Mouse (Mus musculus) forebrain, postnatal 0 days (tissue): Measurements from ENCODE around the gene Zmym3. TPM values are rescaled to one million over a fixed set of nuclear protein-coding genes. Genes with fewer than 3 reads are reported as not detected.

Experiments used
- ATAC-seq: fragments of 200-750 bp; cut with Nextera tagmentation; 2 replicates; pipeline ENCODE4 v1.8.0; 2017; ENCODE audit warnings: mild to moderate bottlenecking, moderate library complexity
- DNase-seq: peaks from one replicate; pipeline ENCODE4 v3.0.0-alpha.2; 2015
- H3K27ac ChIP-seq: fragments of 300-500 bp; sonication (generic); 2 replicates; pipeline ENCODE4 v1.5.1; 2014; ENCODE audit warnings: low read depth, mild to moderate bottlenecking, antibody characterized with exemption, low read length, moderate library complexity, mixed read lengths
- H3K27me3 ChIP-seq: fragments of 300-500 bp; sonication (generic); 2 replicates; pipeline ENCODE4 v1.6.1; 2014; ENCODE audit warnings: mild to moderate bottlenecking, low read length, mixed read lengths; ENCODE audit not compliant: insufficient read depth
- H3K36me3 ChIP-seq: fragments of 300-500 bp; sonication (generic); 2 replicates; pipeline ENCODE4 v1.6.1; 2014; ENCODE audit warnings: mild to moderate bottlenecking, moderate library complexity; ENCODE audit not compliant: insufficient read depth
- H3K4me1 ChIP-seq: fragments of 300-500 bp; sonication (generic); 2 replicates; pipeline ENCODE4 v1.6.1; 2014; ENCODE audit warnings: antibody characterized with exemption; ENCODE audit not compliant: insufficient read depth
- H3K4me2 ChIP-seq: fragments of 300-500 bp; sonication (generic); 2 replicates; pipeline ENCODE4 v1.6.1; 2014; ENCODE audit warnings: low read depth, mild to moderate bottlenecking, moderate library complexity
- H3K4me3 ChIP-seq: fragments of 300-500 bp; sonication (generic); 2 replicates; pipeline ENCODE4 v1.5.1; 2014; ENCODE audit warnings: low read depth, low read length, mixed read lengths
- H3K9ac ChIP-seq: fragments of 300-500 bp; sonication (generic); 2 replicates; pipeline ENCODE4 v1.6.1; 2014; ENCODE audit warnings: mild to moderate bottlenecking
- H3K9me3 ChIP-seq: fragments of 300-500 bp; sonication (generic); 2 replicates; pipeline ENCODE4 v1.6.1; 2016; ENCODE audit warnings: low read length
- CTCF ChIP-seq: sonication (generic); IDR thresholded peaks from 2 replicates; pipeline ENCODE4 v1.5.1; 2016; ENCODE audit warnings: antibody characterized with exemption, control low read depth, low read depth
- WGBS: fragments of 180-500 bp; shearing (Covaris S2); extraction: QIAGEN DNeasy Blood & Tissue Kit; methylation state at CpG from one replicate; pipeline ENCODE4 v1.1.7; 2014; 5-methylcytosine and 5-hydroxymethylcytosine counted together
- polyA plus RNA-seq: library from polyadenylated mRNA; unstranded; fragments of >200 nt; fragmentation: Nextera tagmentation; extraction: Ambion mirVana; gene quantifications from 2 replicates; pipeline ENCODE4 v1.2.1, GENCODE M21; 2015
- total RNA-seq: library from RNA; depleted of rRNA; stranded (reverse); fragments of >200 nt; gene quantifications from 2 replicates; pipeline ENCODE4 v1.2.3, GENCODE M21; 2014

Zmym3 gene
- total and polyA plus RNA-seq, 2 experiments from 2014 or later, result 102 to 197 TPM

DNA sequence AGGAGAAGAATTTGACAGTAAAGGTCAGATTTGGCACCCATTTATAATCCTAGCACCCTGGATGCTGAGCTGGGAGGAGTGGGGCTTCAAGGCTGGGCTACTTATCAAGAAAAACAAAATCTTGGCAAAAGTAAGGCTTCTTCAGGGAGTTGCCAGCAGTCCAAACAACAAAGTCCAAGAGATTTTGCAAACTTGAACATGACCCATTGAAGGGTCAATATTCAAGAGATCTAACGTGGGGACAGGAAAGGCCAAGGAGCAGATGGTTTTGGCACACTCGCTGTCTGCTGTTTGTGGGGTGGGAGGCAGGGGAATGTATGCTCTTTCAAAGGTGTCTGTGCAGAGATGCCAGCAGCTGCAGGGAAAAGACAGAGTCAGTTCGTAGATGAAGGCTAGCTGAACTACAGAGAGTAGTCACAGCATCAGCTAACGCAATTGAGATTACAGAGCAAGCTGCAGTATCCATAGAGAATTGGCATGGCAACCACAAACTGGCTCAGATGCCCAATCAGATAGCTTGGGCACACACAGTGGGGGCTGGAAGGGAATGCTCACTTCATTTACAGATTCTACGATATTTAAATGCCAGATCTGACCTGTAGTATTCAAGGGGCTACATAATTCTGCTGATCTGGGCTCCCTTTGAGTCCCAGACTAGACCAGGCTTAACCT lies 31.6 kb downstream of the Zmym3 start:
- no peak overlapping the region for H3K4me3 ChIP-seq
- H3K27ac ChIP-seq, result peak overlapping the region; percentile 29; the same call in 1 of the 2 replicates
- ATAC-seq (peak; percentile 91), DNase-seq (peak; percentile 71)
- no peaks in the 10 kb centered on the region for H3K9me3 ChIP-seq
- H3K36me3 ChIP-seq, result no peaks in the 10 kb centered on the region
- no peak overlapping the region for H3K4me2 ChIP-seq
- no peaks in the 10 kb centered on the region for H3K27me3 ChIP-seq
- WGBS, result 42% methylated on average over 5 of the region's 5 CpGs
- no peak for TF ChIP-seq CTCF
- no peaks in the 10 kb centered on the region; the same call in 1 of the 2 replicates for H3K4me1 ChIP-seq
- no peak overlapping the region for H3K9ac ChIP-seq

DNA sequence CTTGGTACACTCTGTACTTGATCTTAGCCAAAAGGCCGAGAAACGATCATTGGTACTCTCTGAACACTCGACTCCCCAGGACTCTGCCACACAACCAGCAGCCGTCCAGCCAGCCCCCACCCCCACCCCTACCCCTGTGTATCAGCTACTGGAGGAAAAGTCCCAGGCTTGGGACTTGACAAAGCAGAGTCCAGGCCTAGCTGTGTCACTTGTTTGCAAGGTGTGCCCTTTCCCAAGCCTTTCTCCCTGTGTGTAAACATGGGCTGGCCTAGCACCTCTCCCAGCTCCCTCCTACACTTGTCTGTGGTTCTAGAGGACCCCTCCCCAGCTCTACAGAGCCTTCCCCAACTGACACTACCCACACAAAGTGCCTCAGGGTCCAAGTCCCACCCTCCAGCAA lies 34.4 kb downstream of the Zmym3 start:
- ATAC-seq, result no peak
- DNase-seq, result no peak
- Histone ChIP-seq H3K27me3 (no peaks in the 10 kb centered on the region), H3K4me3 (no peak overlapping the region), H3K9ac (no peak overlapping the region), H3K4me1 (no peaks in the 10 kb centered on the region; the same call in 1 of the 2 replicates), H3K4me2 (no peak overlapping the region), H3K36me3 (no peaks in the 10 kb centered on the region), H3K27ac (no peak overlapping the region), H3K9me3 (no peaks in the 10 kb centered on the region)
- no peak for TF ChIP-seq CTCF
- 47% methylated on average over 4 of the region's 4 CpGs for WGBS

DNA sequence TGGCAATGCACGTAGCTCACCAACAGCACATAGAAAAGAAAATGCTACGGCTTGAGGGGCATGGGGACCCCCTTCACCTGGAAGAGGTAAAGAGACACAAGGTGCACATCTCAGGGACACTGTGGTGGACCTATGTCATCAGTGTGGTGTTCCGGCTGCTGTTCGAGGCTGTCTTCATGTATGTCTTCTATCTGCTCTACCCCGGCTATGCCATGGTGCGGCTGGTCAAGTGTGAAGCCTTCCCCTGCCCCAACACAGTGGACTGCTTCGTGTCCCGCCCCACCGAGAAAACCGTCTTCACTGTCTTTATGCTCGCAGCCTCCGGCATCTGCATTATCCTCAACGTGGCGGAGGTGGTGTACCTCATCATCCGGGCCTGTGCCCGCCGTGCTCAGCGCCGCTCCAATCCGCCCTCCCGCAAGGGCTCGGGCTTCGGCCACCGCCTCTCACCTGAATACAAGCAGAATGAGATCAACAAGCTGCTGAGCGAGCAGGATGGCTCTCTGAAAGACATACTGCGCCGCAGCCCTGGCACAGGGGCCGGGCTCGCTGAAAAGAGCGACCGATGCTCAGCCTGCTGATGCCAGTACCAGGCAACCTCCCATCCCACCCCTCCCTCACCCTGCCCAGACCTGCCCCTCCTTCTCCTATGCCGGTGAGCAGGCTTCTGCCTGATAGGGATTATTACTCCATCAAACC lies 36.1 kb downstream of the Zmym3 start:
- H3K9me3 ChIP-seq, result no peaks in the 10 kb centered on the region
- peak overlapping the region; percentile 43 for H3K4me2 ChIP-seq
- peak overlapping the region; percentile 9; the same call in 1 of the 2 replicates for H3K27ac ChIP-seq
- TF ChIP-seq CTCF, result no peak
- WGBS, result 30% methylated on average over 32 of the region's 32 CpGs
- H3K4me3 ChIP-seq, result peak overlapping the region; percentile 19
- H3K36me3 ChIP-seq, result no peaks in the 10 kb centered on the region
- DNase-seq (peak; percentile 29), ATAC-seq (peak; percentile 57)
- no peaks in the 10 kb centered on the region; the same call in 1 of the 2 replicates for H3K4me1 ChIP-seq
- H3K27me3 ChIP-seq, result no peaks in the 10 kb centered on the region
- H3K9ac ChIP-seq, result peak overlapping the region; percentile 41

DNA sequence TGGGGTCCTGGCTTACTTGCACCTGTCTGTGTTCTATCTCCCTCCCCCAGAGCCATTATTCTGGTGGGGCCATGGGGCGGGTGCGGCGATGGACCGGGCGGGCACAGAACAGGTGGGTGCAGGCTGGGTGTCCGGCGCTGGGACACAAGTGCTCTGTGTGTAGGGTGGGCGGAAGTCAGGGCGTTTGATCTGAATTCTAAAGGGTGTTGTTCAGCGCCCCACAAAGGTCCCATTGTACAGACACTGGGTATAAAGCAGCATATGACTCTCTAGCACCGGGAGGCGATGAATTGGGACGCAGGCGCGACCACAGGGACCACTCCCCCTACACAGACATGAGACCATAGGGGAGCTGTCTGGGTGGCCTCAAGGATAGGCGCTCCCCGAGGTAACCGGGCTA lies 37.2 kb downstream of the Zmym3 start:
- no peak for TF ChIP-seq CTCF
- DNase-seq (no peak), ATAC-seq (0 out of 2 replicates have a peak, but pooled peaks have one; percentile 7)
- H3K4me2 ChIP-seq, result no peak overlapping the region
- H3K4me1 ChIP-seq, result no peaks in the 10 kb centered on the region; the same call in 1 of the 2 replicates
- no peak overlapping the region for H3K4me3 ChIP-seq
- H3K9me3 ChIP-seq, result no peaks in the 10 kb centered on the region
- no peak overlapping the region for H3K27ac ChIP-seq
- H3K36me3 ChIP-seq, result no peaks in the 10 kb centered on the region
- no peaks in the 10 kb centered on the region for H3K27me3 ChIP-seq
- H3K9ac ChIP-seq, result no peak overlapping the region
- 40% methylated on average over 18 of the region's 18 CpGs for WGBS

DNA sequence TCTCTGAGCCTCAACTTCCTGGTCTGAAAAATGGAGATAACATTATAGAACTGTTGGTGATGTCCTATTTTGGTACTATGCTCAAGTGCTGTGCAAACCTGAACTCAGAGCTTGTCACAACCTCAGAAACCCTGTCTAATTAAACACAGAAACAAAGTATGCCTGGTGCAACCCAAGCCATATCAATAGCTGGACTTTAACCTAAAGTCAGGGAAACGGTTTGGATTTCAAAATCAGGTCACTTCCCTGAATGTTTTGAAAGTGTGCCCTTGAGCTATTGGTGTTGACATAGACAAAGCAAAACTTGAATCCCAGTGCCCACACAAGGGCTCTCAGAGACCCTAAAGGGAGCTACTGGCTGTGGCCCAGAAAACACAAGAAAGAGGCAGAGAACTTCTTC lies 40.9 kb downstream of the Zmym3 start:
- TF ChIP-seq CTCF, result no peak
- H3K9ac ChIP-seq, result no peak overlapping the region
- 71% methylated on average over 1 of the region's 1 CpGs for WGBS
- H3K4me3 ChIP-seq, result no peak overlapping the region
- no peaks in the 10 kb centered on the region for H3K36me3 ChIP-seq
- H3K4me2 ChIP-seq, result no peak overlapping the region
- no peaks in the 10 kb centered on the region for H3K9me3 ChIP-seq
- no peak for DNase-seq
- no peaks in the 10 kb centered on the region for H3K27me3 ChIP-seq
- ATAC-seq, result no peak
- H3K27ac ChIP-seq, result no peak overlapping the region
- H3K4me1 ChIP-seq, result no peaks in the 10 kb centered on the region; the same call in 1 of the 2 replicates

DNA sequence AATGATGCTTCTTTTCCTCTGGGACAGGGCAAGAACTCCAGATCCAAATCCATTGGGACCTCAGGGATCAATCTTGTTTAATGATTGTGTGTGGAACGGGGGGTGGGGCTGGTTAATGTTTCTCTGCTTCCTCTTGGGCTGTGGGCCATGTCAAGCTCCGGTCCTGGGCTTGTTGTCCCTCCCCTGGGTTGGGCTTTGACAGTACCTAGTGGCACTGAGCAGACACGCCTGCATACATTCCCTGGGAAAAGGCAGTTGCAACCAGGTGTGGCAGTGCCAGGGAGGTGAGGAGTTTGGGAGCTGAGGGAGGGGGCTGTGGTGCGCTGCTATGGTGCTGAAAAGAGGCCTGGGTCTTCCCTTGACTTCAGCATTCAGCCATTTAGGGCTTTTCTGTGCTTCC lies 43.6 kb downstream of the Zmym3 start:
- Histone ChIP-seq H3K27me3 (no peaks in the 10 kb centered on the region), H3K9ac (no peak overlapping the region), H3K9me3 (no peaks in the 10 kb centered on the region), H3K4me2 (no peak overlapping the region), H3K27ac (no peak overlapping the region), H3K4me3 (no peak overlapping the region), H3K36me3 (no peaks in the 10 kb centered on the region), H3K4me1 (no peaks in the 10 kb centered on the region)
- no peak for DNase-seq
- TF ChIP-seq CTCF, result no peak
- 64% methylated on average over 4 of the region's 4 CpGs for WGBS
- ATAC-seq, result no peak
